Mouse (Mus musculus): ENCODE results near the gene Arid2. TPM values are rescaled to one million over a fixed set of nuclear protein-coding genes. Genes with fewer than 3 reads are reported as not detected.
"Not testable (repeated sequence)": the region's sequence is repeated elsewhere in the genome, so short reads cannot be mapped to it uniquely, and the experiment has no call there.

The Arid2 gene
- total RNA-seq, 2 experiments from 2014 or later = 10.5 to 12.0 TPM

GRCm38 (mm10) chr15:96407151-96407550 is 119.8 kb downstream of the Arid2 start:
- no peak for DNase-seq (ENCODE audit: low spot score)

- DNase-seq (ENCODE audit: low spot score) = no peak
Observed at GRCm38 (mm10) chr15:96408717-96409121, 121.4 kb downstream of the Arid2 start.

GRCm38 (mm10) chr15:96418161-96418560 is 130.8 kb downstream of the Arid2 start:
- DNase-seq (ENCODE audit: low spot score) = no peak

GRCm38 (mm10) chr15:96419920-96420319 is 132.6 kb downstream of the Arid2 start:
- no peak for DNase-seq (ENCODE audit: low spot score)

GRCm38 (mm10) chr15:96434202-96434601 is 146.9 kb downstream of the Arid2 start:
- no peak for DNase-seq (ENCODE audit: low spot score)

- not testable (repeated sequence) for DNase-seq (ENCODE audit: low spot score)
Observed at GRCm38 (mm10) chr15:96441480-96441879, 154.2 kb downstream of the Arid2 start.

- no peak for DNase-seq (ENCODE audit: low spot score)
Observed at GRCm38 (mm10) chr15:96446785-96447184, 159.5 kb downstream of the Arid2 start.

GRCm38 (mm10) chr15:96448656-96449299 is 161.5 kb downstream of the Arid2 start:
- peak; percentile 20 for DNase-seq (ENCODE audit: low spot score)

GRCm38 (mm10) chr15:96453346-96453745 is 166.0 kb downstream of the Arid2 start:
- DNase-seq (ENCODE audit: low spot score) = no peak

Small RNAs within 50 kb of the gene (microRNA-seq; reads per million reads assigned to microRNA genes)
- gene Gm25397 = not detected

Other genes starting within 250 kb of the Arid2 start
- 10 to 100 TPM; 40.2 to 41.0 TPM for gene Scaf11, start 173.3 kb downstream of the Arid2 start, total RNA-seq (2021)

Measured in gastrocnemius, adult 18-20 months (tissue).